Mouse (Mus musculus): ENCODE data around the gene Wdr77.

GRCm38 (mm10) chr3:105994730-105995129 lies 35.6 kb downstream of the Wdr77 start:
- no peak for TF ChIP-seq CTCF (IDR thresholded peaks at IDR 0.05; ENCODE audit: low read depth)
- TF ChIP-seq EP300 (IDR thresholded peaks at IDR 0.05; ENCODE audit: low read depth) = no peak

Data from heart, postnatal 0 days (tissue).